Mouse (Mus musculus) G1E (cell line): Measurements from ENCODE around the gene Calm5. TPM values are rescaled to one million over a fixed set of nuclear protein-coding genes. Genes with fewer than 3 reads are reported as not detected.

Experiments used
- ATAC-seq: 2 replicates; pipeline ENCODE4 v1.8.0; 2016; ENCODE audit warnings: mild to moderate bottlenecking; ENCODE audit not compliant: insufficient number of reproducible peaks, poor library complexity, low FRiP score, severe bottlenecking; ENCODE audit errors: extremely low read depth
- DNase-seq: peaks from one replicate; pipeline ENCODE4 v3.0.0; 2012; ENCODE audit warnings: low spot score
- H3K27me3 ChIP-seq: 2 replicates; pipeline ENCODE4 v1.6.1; 2012; ENCODE audit warnings: mild to moderate bottlenecking, low read length, inconsistent platforms; ENCODE audit not compliant: insufficient read depth
- H3K36me3 ChIP-seq: replicated peaks from 2 replicates; pipeline ENCODE3; 2012; ENCODE audit warnings: mild to moderate bottlenecking, inconsistent platforms
- H3K4me1 ChIP-seq: 2 replicates; pipeline ENCODE4 v1.6.1; 2012; ENCODE audit warnings: low read depth, low read length, inconsistent platforms, mixed read lengths; ENCODE audit not compliant: insufficient read depth
- H3K4me3 ChIP-seq: 2 replicates; pipeline ENCODE4 v1.5.1; 2012; ENCODE audit warnings: low read depth, mild to moderate bottlenecking, inconsistent platforms, low read length, moderate library complexity, mixed read lengths
- H3K9me3 ChIP-seq: replicated peaks from 2 replicates; pipeline ENCODE4 v1.6.1; 2012; ENCODE audit warnings: inconsistent platforms
- CTCF ChIP-seq: IDR thresholded peaks from 2 replicates; pipeline ENCODE4 v1.5.1; 2012; ENCODE audit warnings: low read depth, low read length, inconsistent platforms, mixed read lengths
- GATA1 ChIP-seq: IDR thresholded peaks from 2 replicates; pipeline ENCODE4 v1.6.1; 2012; ENCODE audit warnings: borderline replicate concordance, low read length, inconsistent platforms, mixed read lengths
- GATA2 ChIP-seq: IDR thresholded peaks from 2 replicates; pipeline ENCODE4 v1.6.1; 2012; ENCODE audit warnings: low read depth, low read length, inconsistent platforms, borderline replicate concordance
- POLR2AphosphoS5 ChIP-seq: IDR thresholded peaks from 2 replicates; pipeline ENCODE4 v1.6.1; 2012; ENCODE audit warnings: low read depth, low read length, inconsistent platforms; ENCODE audit not compliant: insufficient replicate concordance
- TAL1 ChIP-seq: conservative IDR thresholded peaks from 2 replicates; pipeline ENCODE4 v1.6.1; 2012; ENCODE audit warnings: low read depth, low read length, inconsistent platforms, mixed read lengths
- polyA plus RNA-seq: library from polyadenylated mRNA; stranded (reverse); fragments of >175 nt; gene quantifications from 2 replicates; pipeline ENCODE4 v1.2.3, GENCODE M21; 2012
- total RNA-seq, 2 experiments: library from RNA; stranded (forward) in 1 of 2; stranded (reverse) in 1 of 2; fragments of 200-1000 nt in 1 of 2; fragments of >200 nt in 1 of 2; fragmentation: Nextera tagmentation in 1 of 2; gene quantifications; 2 replicates each; pipeline ENCODE4 v1.2.3; 2014 to 2017

Gene Calm5
- total and polyA plus RNA-seq, 3 experiments: not detected

GRCm38 (mm10) chr13:3865648-3866354 lies 11.8 kb downstream of the Calm5 start:
- H3K27me3 ChIP-seq: peaks cover 3% of the 10 kb centered on the region
- ATAC-seq (no peak), DNase-seq (no peak)
- no peak overlapping the region for H3K4me3 ChIP-seq
- no peaks in the 10 kb centered on the region for H3K36me3 ChIP-seq
- no peaks in the 10 kb centered on the region for H3K9me3 ChIP-seq
- no peaks in the 10 kb centered on the region for H3K4me1 ChIP-seq
- TF ChIP-seq TAL1 (no peak), POLR2AphosphoS5 (no peak)

GRCm38 (mm10) chr13:3866355-3867052 lies 12.5 kb downstream of the Calm5 start:
- H3K4me1 ChIP-seq: no peaks in the 10 kb centered on the region
- H3K4me3 ChIP-seq: no peak overlapping the region
- TF ChIP-seq GATA1 (no peak), CTCF (no peak), TAL1 (no peak), POLR2AphosphoS5 (no peak), GATA2 (no peak)
- ATAC-seq (no peak), DNase-seq (no peak)
- H3K36me3 ChIP-seq: no peaks in the 10 kb centered on the region
- H3K9me3 ChIP-seq: no peaks in the 10 kb centered on the region
- H3K27me3 ChIP-seq: no peaks in the 10 kb centered on the region; the same call in none of the 2 replicates

- H3K4me1 ChIP-seq: no peaks in the 10 kb centered on the region
- no peaks in the 10 kb centered on the region for H3K36me3 ChIP-seq
- no peaks in the 10 kb centered on the region for H3K9me3 ChIP-seq
- no peak for TF ChIP-seq TAL1
- no peak for TF ChIP-seq GATA2
- TF ChIP-seq GATA1: no peak
- TF ChIP-seq CTCF: no peak
- no peak for TF ChIP-seq POLR2AphosphoS5
- no peak overlapping the region for H3K4me3 ChIP-seq
- ATAC-seq: no peak
- no peaks in the 10 kb centered on the region; the same call in none of the 2 replicates for H3K27me3 ChIP-seq
- DNase-seq: no peak
Observed at GRCm38 (mm10) chr13:3867158-3867557, 13.2 kb downstream of the Calm5 start.

GRCm38 (mm10) chr13:3869901-3870300 lies 15.9 kb downstream of the Calm5 start:
- no peaks in the 10 kb centered on the region for H3K4me1 ChIP-seq
- TF ChIP-seq TAL1 (no peak), GATA2 (no peak), CTCF (no peak), GATA1 (no peak), POLR2AphosphoS5 (no peak)

GRCm38 (mm10) chr13:3872832-3873231 lies 18.9 kb downstream of the Calm5 start:
- Histone ChIP-seq H3K27me3 (no peaks in the 10 kb centered on the region; the same call in 1 of the 2 replicates), H3K36me3 (no peaks in the 10 kb centered on the region), H3K4me1 (no peaks in the 10 kb centered on the region), H3K4me3 (no peak overlapping the region), H3K9me3 (no peaks in the 10 kb centered on the region)
- TF ChIP-seq GATA2 (no peak), CTCF (no peak), TAL1 (no peak), POLR2AphosphoS5 (no peak), GATA1 (no peak)
- no peak for DNase-seq
- no peak for ATAC-seq

More at GRCm38 (mm10) chr13:3869901-3870300, 15.9 kb downstream of the Calm5 start:
- Histone ChIP-seq H3K9me3 (no peaks in the 10 kb centered on the region), H3K27me3 (no peaks in the 10 kb centered on the region; the same call in none of the 2 replicates), H3K4me3 (no peak overlapping the region), H3K36me3 (no peaks in the 10 kb centered on the region)
- no peak for ATAC-seq
- no peak for DNase-seq

- ATAC-seq (no peak), DNase-seq (no peak)
- no peaks in the 10 kb centered on the region for H3K4me1 ChIP-seq
- no peak for TF ChIP-seq CTCF
- no peak for TF ChIP-seq POLR2AphosphoS5
- no peak for TF ChIP-seq GATA2
- no peak for TF ChIP-seq GATA1
- TF ChIP-seq TAL1: no peak
- H3K27me3 ChIP-seq: no peaks in the 10 kb centered on the region
- no peak overlapping the region for H3K4me3 ChIP-seq
- H3K36me3 ChIP-seq: peaks cover 8% of the 10 kb centered on the region
- H3K9me3 ChIP-seq: no peaks in the 10 kb centered on the region
Observed at GRCm38 (mm10) chr13:3876448-3876847, 22.5 kb downstream of the Calm5 start.
